Mouse (Mus musculus) ovary, adult 18-20 months (tissue): ENCODE measurements around the gene Aspdh.

ENCODE experiments used
- DNase-seq: peaks from one replicate; pipeline ENCODE4 v3.0.0; 2022; ENCODE audit warnings: low spot score, mixed read lengths

The Aspdh gene

GRCm38 (mm10) chr7:44465111-44465510, at the start of gene Aspdh:
Gene Aspdh (plus strand): TSS chr7:44465391.
- no peak for DNase-seq

DNA sequence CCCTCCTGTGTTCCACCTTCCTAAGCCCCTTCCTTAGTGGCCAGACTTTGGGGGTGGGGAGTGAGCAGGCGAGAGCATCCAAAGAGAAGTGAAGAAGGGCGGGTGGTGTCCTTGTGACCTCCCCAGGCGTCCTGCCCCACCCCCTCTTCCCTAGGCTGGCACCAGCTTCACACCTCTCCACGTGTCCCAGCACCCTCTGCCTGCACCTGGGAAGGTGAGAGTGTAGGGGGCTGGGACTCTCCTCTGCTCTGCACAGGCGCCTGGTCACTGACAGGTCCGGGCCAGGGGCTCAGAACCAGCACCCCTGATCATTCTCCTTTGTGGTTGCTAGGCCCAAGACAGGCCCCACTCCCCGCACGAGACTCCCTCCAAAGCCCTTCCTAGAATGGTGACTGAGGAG, 37.5 kb upstream of the Aspdh start:
- no peak for DNase-seq

DNA sequence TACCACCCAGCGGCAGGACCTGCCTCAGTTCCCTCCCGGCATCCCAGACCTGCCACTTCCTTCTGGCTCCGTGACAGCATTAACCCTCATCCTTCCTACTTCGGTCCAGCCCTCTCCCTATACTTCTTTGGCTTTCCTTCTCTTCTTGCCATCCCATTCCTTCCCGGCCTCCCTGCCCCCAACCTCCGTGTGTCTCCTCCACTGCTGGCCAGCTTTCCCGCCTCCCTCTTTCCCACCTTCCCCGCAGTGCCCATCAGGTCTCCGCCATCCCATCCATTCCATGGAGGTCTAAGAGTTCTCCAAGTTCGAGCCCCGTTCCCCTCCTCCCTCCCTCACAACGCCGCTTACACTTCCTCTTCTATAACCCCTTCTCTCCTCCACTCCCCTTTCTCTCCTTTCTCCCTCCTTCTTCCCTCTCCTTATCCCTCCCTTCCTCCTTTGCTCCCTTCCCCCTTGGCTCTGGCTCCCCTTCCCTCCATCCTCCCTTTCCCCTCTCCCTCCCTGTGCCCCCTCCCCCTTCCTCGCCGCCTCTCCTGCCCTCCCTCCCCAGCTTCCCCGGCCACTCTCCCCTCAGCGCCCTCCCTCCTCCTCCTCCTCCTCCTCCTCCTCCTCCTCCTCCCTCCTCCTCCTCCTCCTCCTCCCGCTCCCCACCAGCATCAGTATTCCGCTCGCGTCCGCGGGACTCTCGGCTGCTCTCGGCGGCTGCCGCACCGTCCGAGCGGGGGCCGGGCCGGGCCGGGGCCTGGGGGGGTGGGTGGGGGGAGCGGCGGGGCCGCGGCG, 36.8 kb upstream of the Aspdh start:
- no peak for DNase-seq

GRCm38 (mm10) chr7:44428968-44429521, 36.1 kb upstream of the Aspdh start, which contains the start of gene Lrrc4b:
Gene Lrrc4b (plus strand): TSS chr7:44429018.
- no peak for DNase-seq

- no peak for DNase-seq
Observed at GRCm38 (mm10) chr7:44429534-44430488, 35.4 kb upstream of the Aspdh start.

DNA sequence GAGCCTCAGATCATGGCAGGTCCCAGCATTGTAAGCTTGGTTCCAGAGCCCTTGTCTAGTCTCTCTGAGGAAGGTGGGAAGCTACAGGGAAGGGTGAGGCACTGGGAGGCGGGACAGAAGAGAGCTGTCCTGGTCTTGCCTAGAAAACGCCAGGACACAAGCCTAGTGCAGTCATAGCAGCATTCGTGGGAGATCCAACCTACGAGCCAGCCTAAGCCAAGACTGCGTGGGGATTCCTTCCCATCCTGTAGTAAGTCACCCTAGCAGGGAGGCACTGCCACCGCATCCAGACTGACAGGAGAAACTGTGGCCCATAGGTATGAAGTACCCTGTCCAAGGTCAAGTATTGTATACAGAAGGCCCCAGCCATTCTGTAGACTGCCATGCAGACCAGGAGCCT, 32.6 kb upstream of the Aspdh start:
- no peak for DNase-seq

GRCm38 (mm10) chr7:44433371-44433770, 31.8 kb upstream of the Aspdh start:
- no peak for DNase-seq

DNA sequence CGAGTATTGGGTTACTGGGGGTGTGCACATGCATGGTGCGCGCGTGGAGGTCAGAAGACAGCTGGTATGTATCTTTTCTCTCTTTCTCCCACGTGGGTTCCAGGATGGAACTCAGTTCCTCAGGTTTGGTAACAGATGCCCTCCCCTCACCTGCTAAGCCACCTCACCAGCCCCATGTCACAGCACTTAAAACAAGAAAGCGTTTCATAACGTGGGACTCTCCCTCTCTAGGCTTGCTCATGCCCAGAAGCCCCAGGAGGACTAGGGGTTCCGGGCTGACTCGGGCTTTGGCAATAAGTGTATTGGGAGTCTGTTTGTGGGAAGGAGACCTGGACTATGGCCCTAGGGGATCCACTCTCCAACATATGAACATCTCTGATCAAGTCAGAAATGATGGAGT, 31.1 kb upstream of the Aspdh start:
- DNase-seq: no peak

- no peak for DNase-seq
Observed at GRCm38 (mm10) chr7:44435796-44436195, 29.4 kb upstream of the Aspdh start.

GRCm38 (mm10) chr7:44436267-44436666, 28.9 kb upstream of the Aspdh start:
- no peak for DNase-seq

DNA sequence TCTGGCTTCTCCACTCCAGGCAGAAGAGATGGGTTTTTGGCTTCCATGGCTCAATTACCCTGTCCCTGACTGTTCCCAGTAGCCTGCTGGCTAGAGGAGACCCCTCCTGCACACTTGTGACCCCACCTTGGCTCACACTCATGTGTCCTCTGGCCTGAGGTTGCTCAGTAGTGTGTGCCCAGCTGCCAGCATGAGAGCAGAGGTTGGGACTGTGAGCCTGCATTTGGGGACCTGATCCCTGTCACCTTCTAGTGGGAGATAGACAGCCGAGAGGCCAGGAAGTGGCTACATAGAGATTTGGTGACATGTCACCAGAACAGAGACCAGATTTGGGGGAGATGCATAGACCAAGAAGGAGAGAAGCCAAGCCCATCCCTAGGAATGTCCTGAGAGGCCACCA, 28.0 kb upstream of the Aspdh start:
- no peak for DNase-seq

- no peak for DNase-seq
Observed at GRCm38 (mm10) chr7:44437933-44438332, 27.3 kb upstream of the Aspdh start.

DNA sequence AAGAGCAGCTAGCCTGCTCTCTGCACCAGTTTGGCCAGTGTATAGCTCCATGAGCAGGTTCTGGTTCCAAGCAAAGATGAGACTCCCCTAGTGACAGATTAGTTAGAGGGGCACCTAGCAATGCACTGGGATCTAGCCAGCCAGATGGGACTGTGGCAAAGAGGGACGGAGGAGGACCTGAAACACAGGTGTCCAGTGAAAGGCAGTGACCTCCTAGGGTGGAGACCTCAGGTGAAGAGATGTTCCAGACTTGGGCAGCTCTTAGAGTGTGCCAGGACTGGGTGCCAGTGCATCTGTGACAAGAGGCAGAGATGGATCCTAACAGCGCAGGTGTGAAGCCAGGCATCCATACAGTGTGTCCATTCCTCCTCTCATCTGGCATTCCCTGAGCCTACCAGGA, 25.5 kb upstream of the Aspdh start:
- no peak for DNase-seq

DNA sequence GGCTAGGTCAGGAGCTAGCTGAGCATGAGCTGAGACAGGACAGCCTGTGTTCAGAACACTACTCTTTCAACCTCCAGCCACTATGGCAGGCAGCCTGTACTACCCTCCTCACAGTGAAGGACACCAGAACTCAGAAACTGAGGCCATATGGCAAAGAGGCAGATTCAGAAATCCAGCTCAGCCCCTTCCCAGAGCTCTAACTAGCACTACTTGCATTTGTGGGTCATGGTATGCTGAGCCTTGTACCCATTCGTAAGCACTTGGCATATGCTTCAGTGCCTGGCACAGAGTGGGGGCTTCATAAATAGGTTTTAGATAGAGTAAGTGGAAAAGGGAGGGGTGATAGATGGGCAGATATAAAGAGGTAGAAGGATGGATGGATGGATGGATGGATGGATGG, 24.7 kb upstream of the Aspdh start:
- no peak for DNase-seq

DNA sequence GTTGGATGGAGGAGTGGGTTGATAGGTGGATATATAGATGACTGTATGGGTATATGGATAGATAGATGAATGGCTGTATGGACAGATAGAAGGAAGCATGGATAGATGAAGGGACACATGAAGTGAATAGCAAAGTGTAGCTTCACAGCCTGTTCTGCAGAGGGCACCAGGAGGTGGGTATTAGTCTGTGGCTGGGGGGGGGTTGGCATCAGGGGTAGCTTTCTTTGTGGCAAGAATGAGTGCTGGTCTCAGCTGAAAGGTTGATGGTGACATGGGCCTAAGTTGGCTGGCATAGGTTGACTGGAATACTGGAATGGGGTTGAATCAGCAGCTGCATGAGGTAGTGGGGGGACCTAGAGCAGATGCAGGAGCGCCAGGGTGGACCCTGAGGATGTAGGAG, 24.0 kb upstream of the Aspdh start:
- no peak for DNase-seq

GRCm38 (mm10) chr7:44441648-44442109, 23.5 kb upstream of the Aspdh start:
- DNase-seq: no peak

DNA sequence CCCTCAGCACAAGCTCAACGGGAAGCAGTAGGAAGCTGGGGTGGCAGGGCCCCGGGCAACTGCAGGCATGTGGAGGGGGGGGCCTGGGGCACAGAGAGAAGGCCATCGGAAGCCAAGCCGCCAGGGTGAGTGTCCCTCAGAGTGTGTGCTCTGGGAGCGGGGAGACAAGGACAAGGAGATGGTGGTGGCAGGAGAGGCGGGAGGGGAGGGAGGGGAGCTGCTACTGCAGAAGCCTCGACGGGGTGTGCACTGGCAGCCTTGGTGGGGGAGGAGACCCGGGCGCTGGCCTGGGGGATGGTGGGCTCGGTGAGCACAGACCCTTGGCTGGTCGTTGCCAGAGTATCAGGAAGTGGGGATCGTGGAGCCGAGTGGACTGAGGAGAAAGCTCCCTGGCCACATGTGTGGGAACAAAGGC, 22.8 kb upstream of the Aspdh start:
- DNase-seq: no peak

GRCm38 (mm10) chr7:44443268-44444173, 21.7 kb upstream of the Aspdh start:
- DNase-seq: no peak

DNA sequence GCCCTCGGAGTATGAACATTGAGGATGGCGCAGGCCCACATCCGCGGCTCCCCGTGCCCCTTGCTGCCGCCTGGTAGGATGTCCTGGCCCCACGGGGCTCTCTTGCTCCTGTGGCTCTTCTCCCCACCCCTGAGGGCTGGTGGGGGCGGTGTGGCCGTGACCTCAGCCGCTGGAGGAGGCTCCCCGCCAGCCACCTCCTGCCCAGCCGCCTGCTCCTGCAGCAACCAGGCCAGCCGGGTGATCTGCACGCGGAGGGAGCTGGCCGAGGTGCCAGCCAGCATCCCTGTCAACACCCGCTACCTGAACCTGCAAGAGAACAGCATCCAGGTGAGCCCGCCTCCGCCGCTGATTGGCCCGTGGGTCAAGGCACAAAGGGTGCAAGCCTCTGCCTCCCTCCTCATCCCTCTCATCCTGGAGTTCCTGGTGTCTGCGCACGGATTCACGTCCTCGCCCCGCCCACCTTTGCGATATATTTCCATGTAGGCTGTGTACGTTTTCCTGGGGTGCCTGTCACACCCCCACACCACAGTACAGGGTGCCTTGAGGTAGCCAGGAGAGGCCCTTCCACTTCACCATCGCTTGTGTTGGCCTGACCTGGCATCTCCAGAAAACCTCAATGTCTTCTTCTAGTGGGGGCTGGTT, 20.2 kb upstream of the Aspdh start:
- no peak for DNase-seq

DNA sequence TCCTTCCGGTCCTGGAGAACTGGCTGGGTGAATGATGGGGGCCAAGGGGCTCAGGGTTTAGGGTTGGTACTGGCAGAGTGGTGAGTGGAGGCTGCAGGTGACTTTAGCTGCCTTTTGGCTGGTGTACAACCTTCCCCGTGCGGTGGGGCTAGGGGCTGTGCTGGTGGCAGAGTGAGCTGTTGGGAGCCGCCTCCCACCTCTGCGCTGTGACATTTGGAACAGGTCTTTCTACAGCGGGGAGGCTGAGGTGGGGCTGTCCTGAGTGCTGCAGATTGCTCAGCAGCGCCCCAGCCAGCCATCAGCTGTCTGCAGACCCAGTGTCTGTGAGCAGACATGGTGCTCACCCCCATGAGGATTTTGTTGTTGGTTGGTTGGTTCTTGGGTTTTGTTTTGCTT, 19.7 kb upstream of the Aspdh start:
- no peak for DNase-seq
